Mouse (Mus musculus): ENCODE data around the gene Ppp1r18.

Ppp1r18 gene

GRCm38 (mm10) chr17:35868165-35868820 is 2.9 kb downstream of the Ppp1r18 start:
- in situ Hi-C loops (cut with MboI, MseI) = loop anchor here in 1 of 2 experiments (5.0 kb wide), 1 partner anchor 41 kb away; no protein-coding TSS in a partner anchor

GRCm38 (mm10) chr17:35868961-35869345 is 3.6 kb downstream of the Ppp1r18 start:
- in situ Hi-C loops (cut with MboI, MseI) = loop anchor here in 1 of 2 experiments (5.0 kb wide), 1 partner anchor 42 kb away; no protein-coding TSS in a partner anchor

GRCm38 (mm10) chr17:35869346-35870067 is 4.1 kb downstream of the Ppp1r18 start:
- in situ Hi-C loops (cut with MboI, MseI) = loop anchor here (5.0 kb wide), 3 partner anchors 32 to 42 kb away; partner anchors contain the start of gene Tubb5 (in 1 of the 2)

- in situ Hi-C loops (cut with MboI, MseI) = loop anchor here (5.0 kb wide), 2 partner anchors 33 to 37 kb away; partner anchors contain the start of gene Tubb5 (in 1 of the 2)
Observed at GRCm38 (mm10) chr17:35870151-35870883, 4.9 kb downstream of the Ppp1r18 start.

- in situ Hi-C loops (cut with MboI, MseI) = loop anchor here (5.0 kb wide), 2 partner anchors 34 to 36 kb away; partner anchors contain the start of gene Tubb5 (in 1 of the 2)
Observed at GRCm38 (mm10) chr17:35870884-35871696, 5.7 kb downstream of the Ppp1r18 start.

- in situ Hi-C loops (cut with MboI, MseI) = loop anchor here (5.0 kb wide), 2 partner anchors 33 to 37 kb away; partner anchors contain the start of gene Tubb5 (in 1 of the 2)
Observed at GRCm38 (mm10) chr17:35873774-35874519, 8.6 kb downstream of the Ppp1r18 start.

- in situ Hi-C loops (cut with MboI, MseI) = loop anchor here (5.0 kb wide), 2 partner anchors 33 to 37 kb away; partner anchors contain the start of gene Tubb5 (in 1 of the 2)
Observed at GRCm38 (mm10) chr17:35874721-35875120, 9.3 kb downstream of the Ppp1r18 start.

GRCm38 (mm10) chr17:35879245-35880057 is 14.1 kb downstream of the Ppp1r18 start, which contains the start of gene Dhx16:
Gene Dhx16 (plus strand): TSS chr17:35879819.
- in situ Hi-C loops (cut with MboI, MseI) = no loop called here

- in situ Hi-C loops (cut with MboI, MseI) = no loop called here
Observed at GRCm38 (mm10) chr17:35882924-35883323, 17.5 kb downstream of the Ppp1r18 start.

- in situ Hi-C loops (cut with MboI, MseI) = no loop called here
Observed at GRCm38 (mm10) chr17:35883777-35884176, 18.4 kb downstream of the Ppp1r18 start.

- in situ Hi-C loops (cut with MboI, MseI) = no loop called here
Observed at GRCm38 (mm10) chr17:35887725-35888124, 22.3 kb downstream of the Ppp1r18 start.

- in situ Hi-C loops (cut with MboI, MseI) = no loop called here
Observed at GRCm38 (mm10) chr17:35896781-35897643, 31.6 kb downstream of the Ppp1r18 start, which contains the start of gene 2310061I04Rik. Gene 2310061I04Rik (minus strand): TSS chr17:35897431.

GRCm38 (mm10) chr17:35897644-35898573 is 32.5 kb downstream of the Ppp1r18 start:
- in situ Hi-C loops (cut with MboI, MseI) = no loop called here

GRCm38 (mm10) chr17:35900636-35901035 is 35.2 kb downstream of the Ppp1r18 start:
- in situ Hi-C loops (cut with MboI, MseI) = no loop called here

- in situ Hi-C loops (cut with MboI, MseI) = no loop called here
Observed at GRCm38 (mm10) chr17:35903343-35903991, 38.1 kb downstream of the Ppp1r18 start.

GRCm38 (mm10) chr17:35903992-35904355 is 38.6 kb downstream of the Ppp1r18 start:
- in situ Hi-C loops (cut with MboI, MseI) = no loop called here

All from T-helper 17 cell (primary cell).